Mouse (Mus musculus) small intestine, adult 2 months (tissue): ENCODE data around the gene Ccdc167.

Experiments
- CTCF ChIP-seq: fragments of 200-500 bp; IDR thresholded peaks from 2 replicates; pipeline ENCODE4 v1.5.1; 2012; ENCODE audit warnings: low read depth, mild to moderate bottlenecking, control low read depth, inconsistent platforms, low read length, moderate library complexity, mixed read lengths; ENCODE audit not compliant: insufficient replicate concordance, insufficient read length; ENCODE audit errors: extremely low read depth
- POLR2A ChIP-seq: fragments of 200-500 bp; IDR thresholded peaks from 2 replicates; pipeline ENCODE4 v1.6.1; 2012; ENCODE audit warnings: low read depth, mild to moderate bottlenecking, control low read depth, inconsistent platforms, low read length, moderate library complexity

GRCm38 (mm10) chr17:29688610-29689009 lies 28.2 kb downstream of the Ccdc167 start:
- no peak for TF ChIP-seq CTCF
- TF ChIP-seq POLR2A, result no peak
